Mouse (Mus musculus) ES-E14 (cell line): ENCODE data around the gene Mcfd2. TPM values are rescaled to one million over a fixed set of nuclear protein-coding genes. Genes with fewer than 3 reads are reported as not detected.

Source experiments
- DNase-seq: peaks from one replicate; pipeline ENCODE4 v3.0.0-alpha.2; 2013; ENCODE audit warnings: low read depth, low spot score
- H3K27ac ChIP-seq: 2 replicates; pipeline ENCODE4 v1.5.1; 2012; ENCODE audit warnings: low read depth, mild to moderate bottlenecking, low read length, moderate library complexity, mixed read lengths; ENCODE audit not compliant: poor library complexity, insufficient read depth, severe bottlenecking
- H3K36me3 ChIP-seq: 2 replicates; pipeline ENCODE4 v1.6.1; 2012; ENCODE audit warnings: mild to moderate bottlenecking, low read length, moderate library complexity, mixed read lengths; ENCODE audit not compliant: control insufficient read depth, poor library complexity, insufficient read depth, severe bottlenecking
- H3K4me1 ChIP-seq, 2 experiments: fragments of 150-350 bp in 1 of 2; sonication (generic) in 1 of 2; 2 replicates each; pipeline ENCODE4 v1.6.1; 2012; ENCODE audit warnings: low read length in 2 of 2, mild to moderate bottlenecking in 1 of 2, mixed read lengths in 1 of 2; ENCODE audit not compliant: control insufficient read depth in 2 of 2, insufficient read depth in 2 of 2, poor library complexity in 1 of 2
- H3K4me3 ChIP-seq, 2 experiments: fragments of 150-350 bp in 1 of 2; sonication (generic) in 1 of 2; 2 replicates each; pipeline ENCODE4 v1.5.1; 2012; ENCODE audit warnings: low read length in 2 of 2, low read depth in 1 of 2, mild to moderate bottlenecking in 1 of 2, mixed read lengths in 1 of 2; ENCODE audit not compliant: insufficient read depth in 1 of 2, poor library complexity in 1 of 2, severe bottlenecking in 1 of 2
- H3K9ac ChIP-seq: 2 replicates; pipeline ENCODE4 v1.6.1; 2012; ENCODE audit warnings: low read depth, mild to moderate bottlenecking, low read length, mixed read lengths; ENCODE audit not compliant: poor library complexity, insufficient read depth, severe bottlenecking
- H3K9me3 ChIP-seq: fragments of 150-350 bp; sonication (generic); 2 replicates; pipeline ENCODE4 v1.6.1; 2012; ENCODE audit warnings: low read depth, mild to moderate bottlenecking, low read length; ENCODE audit not compliant: control insufficient read depth, insufficient read depth
- CHD2 ChIP-seq: IDR thresholded peaks from 2 replicates; pipeline ENCODE4 v1.6.1; 2014; ENCODE audit warnings: mild to moderate bottlenecking, low read depth, low read length, inconsistent platforms
- HCFC1 ChIP-seq: IDR thresholded peaks from 2 replicates; pipeline ENCODE4 v1.6.1; 2012; ENCODE audit warnings: low read length, inconsistent platforms, borderline replicate concordance; ENCODE audit not compliant: insufficient read depth
- MAFK ChIP-seq: IDR thresholded peaks from 2 replicates; pipeline ENCODE4 v1.6.1; 2014; ENCODE audit warnings: mild to moderate bottlenecking, low read depth, low read length, inconsistent platforms; ENCODE audit not compliant: insufficient read depth
- ZC3H11A ChIP-seq: IDR thresholded peaks from 2 replicates; pipeline ENCODE4 v1.6.1; 2012; ENCODE audit warnings: low read depth, mild to moderate bottlenecking, inconsistent platforms, low read length, borderline replicate concordance
- ZNF384 ChIP-seq: IDR thresholded peaks from 2 replicates; pipeline ENCODE4 v1.6.1; 2012; ENCODE audit warnings: low read depth, low read length, inconsistent platforms
- in situ Hi-C, 2 experiments: fragments of 600-800 bp; cut with MboI; formaldehyde crosslinking; loops; one replicate each; pipeline ENCODE4 v1.15.1; 2025; ENCODE audit warnings: low sequenced_read_pairs in 2 of 2, inconsistent platforms in 1 of 2; ENCODE audit not compliant: unreplicated experiment in 2 of 2
- total RNA-seq: library from RNA; depleted of rRNA; stranded (reverse); fragments of 300-350 nt; gene quantifications from 2 replicates; pipeline ENCODE4 v1.2.3, GENCODE M21; 2012

Mcfd2 gene
- total RNA-seq, 1 experiment = 81.8 TPM

DNA sequence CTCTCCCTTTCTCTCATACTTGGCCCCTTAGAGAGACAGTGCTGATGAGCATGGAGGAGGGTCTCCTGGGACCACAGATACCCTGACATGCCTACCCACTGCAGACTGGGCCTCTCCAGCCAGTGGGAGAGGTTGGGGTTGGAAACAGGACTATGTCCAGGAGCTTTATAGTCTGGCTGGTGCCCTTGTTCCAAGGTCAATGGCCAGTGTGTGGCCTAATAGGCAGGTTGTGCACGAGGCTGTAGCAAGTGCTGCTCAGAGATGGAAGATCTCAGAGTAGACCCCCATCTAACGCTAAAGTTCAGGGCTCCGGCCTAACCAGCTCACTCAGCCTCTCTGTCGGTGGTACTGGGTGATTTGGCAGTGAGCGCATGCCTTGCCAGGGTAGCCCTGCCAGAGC lies 26.0 kb upstream of the Mcfd2 start:
- H3K9me3 ChIP-seq = no peaks in the 10 kb centered on the region
- no peak for DNase-seq
- peaks cover 3% of the 10 kb centered on the region; the same call in 1 of the 2 replicates for H3K36me3 ChIP-seq
- in situ Hi-C loops = no loop called here
- H3K27ac ChIP-seq = no peak overlapping the region
- no peak for TF ChIP-seq HCFC1
- no peak for TF ChIP-seq CHD2
- no peak for TF ChIP-seq ZNF384
- no peak for TF ChIP-seq MAFK
- no peak for TF ChIP-seq ZC3H11A
- no peak overlapping the region for H3K4me3 ChIP-seq
- H3K4me1 ChIP-seq = 0 out of 4 replicates have a peak, but pooled peaks cover 0 to 2% of the 10 kb centered on the region in 2 experiments
- H3K9ac ChIP-seq = no peak overlapping the region

- Histone ChIP-seq H3K9me3 (no peaks in the 10 kb centered on the region), H3K36me3 (peaks cover 3% of the 10 kb centered on the region; the same call in 1 of the 2 replicates), H3K9ac (no peak overlapping the region), H3K27ac (no peak overlapping the region), H3K4me1 (0 out of 4 replicates have a peak, but pooled peaks cover 0 to 2% of the 10 kb centered on the region in 2 experiments), H3K4me3 (no peak overlapping the region)
- DNase-seq = no peak
- in situ Hi-C loops = no loop called here
- TF ChIP-seq MAFK (no peak), ZNF384 (no peak), ZC3H11A (no peak), CHD2 (no peak), HCFC1 (no peak)
These were observed 25.3 kb upstream of the Mcfd2 start for GRCm38 (mm10) chr17:87291037-87291436.

DNA sequence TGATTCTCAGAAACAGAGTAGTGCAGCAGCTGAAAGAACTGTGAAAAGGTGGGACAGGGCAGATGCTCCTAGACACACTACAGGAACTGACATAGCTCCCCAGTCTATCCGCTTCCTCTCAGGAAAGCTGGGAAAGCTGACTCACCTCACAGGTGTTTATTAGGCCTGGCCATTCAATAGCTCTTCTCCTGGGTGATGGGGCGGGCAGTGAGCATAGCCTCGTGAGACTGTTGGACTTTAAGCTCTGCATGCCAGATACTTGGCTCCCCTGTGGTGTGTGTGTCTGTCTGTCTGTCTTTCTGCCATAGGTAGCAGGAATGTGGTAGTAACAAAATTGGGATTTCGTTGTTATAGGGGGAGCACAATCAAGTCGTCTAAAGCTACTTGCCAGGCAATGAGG lies 23.6 kb upstream of the Mcfd2 start:
- H3K36me3 ChIP-seq = peaks cover 3% of the 10 kb centered on the region; the same call in 1 of the 2 replicates
- H3K27ac ChIP-seq = no peak overlapping the region
- H3K9ac ChIP-seq = no peak overlapping the region
- in situ Hi-C loops = no loop called here
- TF ChIP-seq CHD2 = no peak
- no peak overlapping the region for H3K4me3 ChIP-seq
- peaks cover 0 to 2% of the 10 kb centered on the region in 2 experiments; a peak in 1 of 4 replicates for H3K4me1 ChIP-seq
- no peak for DNase-seq
- no peaks in the 10 kb centered on the region for H3K9me3 ChIP-seq

GRCm38 (mm10) chr17:87288131-87288530 lies 22.4 kb upstream of the Mcfd2 start:
- TF ChIP-seq CHD2 (no peak), ZNF384 (no peak), ZC3H11A (no peak), MAFK (no peak), HCFC1 (no peak)
- H3K9me3 ChIP-seq = no peaks in the 10 kb centered on the region
- H3K4me3 ChIP-seq = no peak overlapping the region
- peaks cover 3% of the 10 kb centered on the region; the same call in 1 of the 2 replicates for H3K36me3 ChIP-seq
- no peak overlapping the region for H3K27ac ChIP-seq
- DNase-seq = no peak
- no peak overlapping the region for H3K9ac ChIP-seq
- peaks cover 0 to 2% of the 10 kb centered on the region in 2 experiments; a peak in 1 of 4 replicates for H3K4me1 ChIP-seq
- in situ Hi-C loops = no loop called here

- Histone ChIP-seq H3K4me3 (no peak overlapping the region), H3K9me3 (no peaks in the 10 kb centered on the region), H3K9ac (no peak overlapping the region), H3K4me1 (peaks cover 0 to 2% of the 10 kb centered on the region in 2 experiments; a peak in 1 of 4 replicates), H3K27ac (no peak overlapping the region), H3K36me3 (no peaks in the 10 kb centered on the region)
- no peak for TF ChIP-seq ZNF384
- no peak for TF ChIP-seq HCFC1
- DNase-seq = no peak
- in situ Hi-C loops = no loop called here
These were observed 21.6 kb upstream of the Mcfd2 start for GRCm38 (mm10) chr17:87287197-87287777.
